Mouse (Mus musculus): ENCODE data around the gene Lap3. TPM values are rescaled to one million over a fixed set of nuclear protein-coding genes. Genes with fewer than 3 reads are reported as not detected.

Lap3 gene
- polyA plus RNA-seq, 1 experiment, result 11.9 TPM

DNA sequence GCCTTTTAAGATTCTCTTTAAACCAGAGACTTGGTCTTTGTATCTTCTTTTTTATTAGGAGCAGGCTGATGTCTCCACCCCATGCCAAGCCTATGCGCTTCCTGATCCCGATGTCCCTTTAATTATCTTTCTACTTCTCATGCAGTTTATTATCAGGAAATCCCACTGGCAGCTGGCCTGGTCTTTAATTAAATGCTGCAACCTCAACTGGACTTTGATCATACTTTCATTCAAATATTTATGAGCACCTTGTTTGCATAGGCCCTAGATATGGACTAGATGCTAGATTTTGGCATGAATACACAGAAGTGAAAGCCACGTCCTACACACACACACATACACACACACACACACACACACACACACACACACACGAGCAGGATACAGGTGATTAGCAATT lies 1.4 kb upstream of the Lap3 start:
- Histone ChIP-seq H3K27me3 (replicated peaks) (no peaks in the 10 kb centered on the region), H3K4me1 (peaks cover 44% of the 10 kb centered on the region), H3K4me3 (replicated peaks) (no peak overlapping the region), H3K9me3 (no peaks in the 10 kb centered on the region), H3K36me3 (replicated peaks; ENCODE audit: low read length) (peaks cover 17% of the 10 kb centered on the region)
- TF ChIP-seq GATA1 (IDR thresholded peaks at IDR 0.05; ENCODE audit: borderline replicate concordance, low read length), result no peak
- TF ChIP-seq FLI1 (IDR thresholded peaks at IDR 0.05; ENCODE audit: low read length), result no peak

- peak overlapping the region; percentile 96 for H3K4me3 ChIP-seq (replicated peaks)
- TF ChIP-seq GATA1 (IDR thresholded peaks at IDR 0.05; ENCODE audit: borderline replicate concordance, low read length) (no peak), FLI1 (IDR thresholded peaks at IDR 0.05; ENCODE audit: low read length) (no peak)
Observed at GRCm38 (mm10) chr5:45494093-45494755, 1.1 kb downstream of the Lap3 start.

GRCm38 (mm10) chr5:45495429-45495975 lies 2.3 kb downstream of the Lap3 start:
- Histone ChIP-seq H3K9me3 (no peaks in the 10 kb centered on the region), H3K4me3 (replicated peaks) (no peak overlapping the region), H3K36me3 (replicated peaks; ENCODE audit: low read length) (peaks cover 53% of the 10 kb centered on the region), H3K4me1 (peaks cover 54% of the 10 kb centered on the region), H3K27me3 (replicated peaks) (no peaks in the 10 kb centered on the region)
- no peak for TF ChIP-seq FLI1 (IDR thresholded peaks at IDR 0.05; ENCODE audit: low read length)

More at GRCm38 (mm10) chr5:45494093-45494755, 1.1 kb downstream of the Lap3 start:
- no peaks in the 10 kb centered on the region for H3K27me3 ChIP-seq (replicated peaks)
- H3K36me3 ChIP-seq (replicated peaks; ENCODE audit: low read length), result peaks cover 40% of the 10 kb centered on the region
- peaks cover 59% of the 10 kb centered on the region for H3K4me1 ChIP-seq
- H3K9me3 ChIP-seq, result no peaks in the 10 kb centered on the region

- Histone ChIP-seq H3K36me3 (replicated peaks; ENCODE audit: low read length) (peaks cover 58% of the 10 kb centered on the region), H3K27me3 (replicated peaks) (no peaks in the 10 kb centered on the region), H3K4me1 (peaks cover 54% of the 10 kb centered on the region), H3K9me3 (no peaks in the 10 kb centered on the region), H3K4me3 (replicated peaks) (no peak overlapping the region)
- TF ChIP-seq GATA1 (IDR thresholded peaks at IDR 0.05; ENCODE audit: borderline replicate concordance, low read length) (no peak), FLI1 (IDR thresholded peaks at IDR 0.05; ENCODE audit: low read length) (no peak)
Observed at GRCm38 (mm10) chr5:45496042-45496441, 2.9 kb downstream of the Lap3 start.

- Histone ChIP-seq H3K4me3 (replicated peaks) (no peak overlapping the region), H3K27me3 (replicated peaks) (no peaks in the 10 kb centered on the region), H3K36me3 (replicated peaks; ENCODE audit: low read length) (peaks cover 62% of the 10 kb centered on the region), H3K9me3 (no peaks in the 10 kb centered on the region), H3K4me1 (peaks cover 51% of the 10 kb centered on the region)
- TF ChIP-seq FLI1 (IDR thresholded peaks at IDR 0.05; ENCODE audit: low read length) (no peak), GATA1 (IDR thresholded peaks at IDR 0.05; ENCODE audit: borderline replicate concordance, low read length) (no peak)
Observed at GRCm38 (mm10) chr5:45496479-45496878, 3.3 kb downstream of the Lap3 start.

DNA sequence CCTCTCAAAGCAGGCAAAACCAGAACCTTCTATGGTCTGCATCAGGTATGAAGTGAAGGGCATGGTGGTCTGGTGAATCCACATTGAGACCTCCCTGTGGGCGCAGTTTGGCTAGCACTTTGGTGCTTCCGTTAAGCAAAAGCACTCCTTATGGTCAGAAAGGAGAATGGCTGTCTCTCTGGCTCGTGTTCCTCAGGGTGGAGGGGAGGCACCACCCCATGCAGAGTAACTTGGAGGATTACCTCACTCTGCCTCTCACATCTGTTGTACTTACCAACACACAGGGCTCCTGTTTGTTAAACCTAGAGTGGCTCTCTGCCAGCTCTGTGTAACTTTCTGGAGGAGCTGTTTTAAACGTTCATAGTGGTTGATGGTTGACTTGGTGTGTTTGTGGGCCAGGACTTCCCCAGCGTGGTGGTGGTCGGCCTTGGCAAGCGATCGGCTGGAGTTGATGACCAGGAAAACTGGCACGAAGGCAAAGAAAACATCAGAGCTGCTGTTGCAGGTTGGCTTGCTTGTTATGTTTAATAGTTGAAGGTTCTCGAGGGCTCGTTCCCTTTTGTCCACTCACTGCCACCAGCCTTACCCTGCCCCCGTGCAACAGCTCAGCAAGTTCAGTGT lies 3.9 kb downstream of the Lap3 start:
- Histone ChIP-seq H3K4me1 (peaks cover 47% of the 10 kb centered on the region), H3K9me3 (no peaks in the 10 kb centered on the region), H3K4me3 (replicated peaks) (no peak overlapping the region), H3K27me3 (replicated peaks) (no peaks in the 10 kb centered on the region), H3K36me3 (replicated peaks; ENCODE audit: low read length) (peaks cover 68% of the 10 kb centered on the region)
- no peak for TF ChIP-seq FLI1 (IDR thresholded peaks at IDR 0.05; ENCODE audit: low read length)
- TF ChIP-seq GATA1 (IDR thresholded peaks at IDR 0.05; ENCODE audit: borderline replicate concordance, low read length), result no peak

DNA sequence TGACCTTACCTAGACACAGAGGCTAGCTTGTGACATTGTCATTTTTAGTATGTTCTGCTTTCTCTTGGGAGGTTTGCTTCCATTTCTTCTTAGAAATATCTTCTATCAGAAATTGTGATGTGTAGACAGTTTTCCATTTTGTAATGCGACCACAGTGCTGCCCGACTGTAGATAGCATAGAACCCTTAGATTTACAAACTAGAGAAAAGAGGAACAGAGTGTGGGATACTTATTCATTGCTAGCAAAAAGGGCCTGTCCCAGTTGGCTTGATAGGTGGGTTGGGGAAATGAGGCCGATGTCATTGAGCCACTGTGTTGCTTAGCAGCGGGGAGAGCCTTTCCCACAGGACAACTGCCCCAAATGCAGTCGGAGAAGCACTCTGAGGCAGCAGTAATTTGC lies 4.4 kb downstream of the Lap3 start:
- Histone ChIP-seq H3K27me3 (replicated peaks) (no peaks in the 10 kb centered on the region), H3K36me3 (replicated peaks; ENCODE audit: low read length) (peaks cover 73% of the 10 kb centered on the region), H3K4me1 (peaks cover 43% of the 10 kb centered on the region), H3K4me3 (replicated peaks) (no peak overlapping the region), H3K9me3 (no peaks in the 10 kb centered on the region)
- no peak for TF ChIP-seq FLI1 (IDR thresholded peaks at IDR 0.05; ENCODE audit: low read length)
- TF ChIP-seq GATA1 (IDR thresholded peaks at IDR 0.05; ENCODE audit: borderline replicate concordance, low read length), result no peak

DNA sequence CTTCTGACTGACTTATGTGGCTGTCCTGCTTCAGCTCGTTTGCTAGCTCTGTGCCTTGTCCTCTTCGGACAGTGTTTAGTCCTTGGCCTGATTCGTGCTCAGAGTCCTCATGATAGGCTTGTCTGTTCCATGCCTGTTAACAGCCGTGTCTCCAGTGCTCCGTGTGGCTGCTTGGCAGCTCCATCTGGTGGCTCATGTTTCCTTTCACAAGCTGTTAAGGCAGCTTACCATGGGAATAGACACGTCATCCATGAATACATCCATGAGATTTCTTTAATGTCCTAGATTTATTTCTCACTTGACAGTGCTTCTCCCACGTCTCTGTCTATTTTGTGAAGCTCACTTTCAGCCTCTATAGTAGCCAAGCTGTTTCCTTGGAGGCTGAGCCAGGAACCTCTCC lies 16.9 kb downstream of the Lap3 start:
- H3K27me3 ChIP-seq (replicated peaks), result no peaks in the 10 kb centered on the region
- no peaks in the 10 kb centered on the region for H3K4me1 ChIP-seq
- no peak overlapping the region for H3K4me3 ChIP-seq (replicated peaks)
- TF ChIP-seq FLI1 (IDR thresholded peaks at IDR 0.05; ENCODE audit: low read length) (no peak), GATA1 (IDR thresholded peaks at IDR 0.05; ENCODE audit: borderline replicate concordance, low read length) (no peak)
- H3K36me3 ChIP-seq (replicated peaks; ENCODE audit: low read length), result peaks cover 95% of the 10 kb centered on the region
- H3K9me3 ChIP-seq, result no peaks in the 10 kb centered on the region

GRCm38 (mm10) chr5:45512908-45513307 lies 19.7 kb downstream of the Lap3 start:
- Histone ChIP-seq H3K4me1 (no peaks in the 10 kb centered on the region), H3K27me3 (replicated peaks) (no peaks in the 10 kb centered on the region), H3K36me3 (replicated peaks; ENCODE audit: low read length) (peaks cover 84% of the 10 kb centered on the region), H3K9me3 (no peaks in the 10 kb centered on the region), H3K4me3 (replicated peaks) (no peak overlapping the region)
- no peak for TF ChIP-seq GATA1 (IDR thresholded peaks at IDR 0.05; ENCODE audit: borderline replicate concordance, low read length)
- no peak for TF ChIP-seq FLI1 (IDR thresholded peaks at IDR 0.05; ENCODE audit: low read length)

DNA sequence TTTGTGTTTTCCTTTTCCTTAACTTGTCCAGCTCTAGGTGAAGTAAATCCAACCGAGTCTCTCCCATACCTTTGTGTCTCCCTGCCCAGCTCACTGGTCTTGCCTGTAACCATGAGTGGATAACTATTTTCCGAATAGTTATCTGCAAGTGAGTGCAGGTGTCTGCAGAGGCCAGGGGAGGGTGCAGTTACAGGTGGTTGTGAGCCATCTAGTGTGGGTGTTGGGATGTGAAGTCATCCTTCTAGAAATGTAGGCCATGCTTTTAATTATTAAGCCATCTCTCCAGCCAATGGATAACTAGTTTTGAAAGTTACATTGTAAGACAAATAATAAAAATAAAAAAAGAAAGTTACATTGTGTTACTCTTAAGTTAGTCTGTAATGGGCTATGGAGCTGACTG lies 20.3 kb downstream of the Lap3 start:
- Histone ChIP-seq H3K4me1 (no peaks in the 10 kb centered on the region), H3K4me3 (replicated peaks) (no peak overlapping the region), H3K9me3 (no peaks in the 10 kb centered on the region), H3K36me3 (replicated peaks; ENCODE audit: low read length) (peaks cover 79% of the 10 kb centered on the region), H3K27me3 (replicated peaks) (no peaks in the 10 kb centered on the region)
- no peak for TF ChIP-seq FLI1 (IDR thresholded peaks at IDR 0.05; ENCODE audit: low read length)
- TF ChIP-seq GATA1 (IDR thresholded peaks at IDR 0.05; ENCODE audit: borderline replicate concordance, low read length), result no peak

Data from megakaryocyte, embryonic 14.5 days (primary cell).